Mouse (Mus musculus): Measurements from ENCODE around the gene Kif21b.

GRCm38 (mm10) chr1:136126159-136126765 is 4.9 kb upstream of the Kif21b start:
- no peak for TF ChIP-seq EP300 (IDR thresholded peaks at IDR 0.05)
- no peak for TF ChIP-seq CTCF (IDR thresholded peaks at IDR 0.05)
